Mouse (Mus musculus) monocyte, adult 2 months (primary cell): ENCODE measurements around the gene 8030474K03Rik.
A peak's percentile ranks its signal among the peaks of the same experiment; 100 is the strongest.
"Not testable (repeated sequence)": the region's sequence is repeated elsewhere in the genome, so short reads cannot be mapped to it uniquely, and the experiment has no call there.

Experiments used
- DNase-seq, 2 experiments: peaks; one replicate each; pipeline ENCODE4 v3.0.0; 2022; ENCODE audit warnings: low spot score in 2 of 2, low read depth in 1 of 2

Gene 8030474K03Rik

DNA sequence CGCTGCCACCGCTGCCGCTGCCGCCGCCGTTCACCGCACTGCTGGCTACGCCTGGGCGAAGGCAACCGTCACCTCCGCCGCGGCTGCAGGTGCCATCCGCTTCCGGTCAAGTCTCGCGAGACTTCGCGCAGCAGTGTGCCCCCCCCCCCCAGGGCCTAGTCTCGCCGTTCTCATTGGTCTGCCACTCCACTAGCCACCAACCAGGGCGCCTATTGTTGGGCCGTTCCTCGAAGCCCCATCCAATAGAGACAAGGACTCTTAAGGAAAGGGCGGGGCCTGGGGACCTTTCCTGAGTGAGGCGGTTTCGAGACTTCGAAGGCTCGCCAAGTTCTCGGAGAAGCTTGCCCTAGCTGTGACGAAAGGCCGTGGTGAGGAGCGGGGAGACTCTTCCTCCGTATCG lies at the start of gene 8030474K03Rik, which contains the start of gene Gm4779:
TSS of gene 8030474K03Rik (plus strand) at position 315 of the 400 bp plus-strand sequence.
TSS of gene Gm4779 (minus strand) at position 82 of the 400 bp plus-strand sequence.
- DNase-seq, result no peak

- DNase-seq, result no peak
These were observed 44.3 kb upstream of the 8030474K03Rik start for GRCm38 (mm10) chrX:101750144-101750543.

- DNase-seq, result no peak
These were observed 40.0 kb upstream of the 8030474K03Rik start for GRCm38 (mm10) chrX:101754478-101754877.

DNA sequence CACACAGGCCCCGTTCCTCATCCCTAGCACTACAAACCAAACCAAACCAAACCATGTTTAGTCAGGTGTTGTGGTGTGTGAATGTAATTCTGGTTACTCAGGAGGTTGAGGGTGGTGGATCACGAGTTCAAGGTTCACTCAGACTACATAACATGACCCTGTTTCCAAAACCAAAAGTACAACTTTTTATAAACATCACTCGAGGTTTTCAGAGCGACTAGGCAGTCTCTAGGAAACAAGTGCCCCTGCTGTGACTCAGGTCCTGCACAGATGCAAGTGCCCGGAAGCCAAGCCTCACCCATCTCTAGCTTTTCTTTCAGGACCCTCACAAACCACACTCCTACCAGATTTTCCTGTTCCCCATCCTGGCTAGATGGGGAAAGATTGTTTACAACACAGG lies 29.8 kb upstream of the 8030474K03Rik start:
- DNase-seq, result no peak

GRCm38 (mm10) chrX:101765111-101765510 lies 29.3 kb upstream of the 8030474K03Rik start:
- no peak for DNase-seq

DNA sequence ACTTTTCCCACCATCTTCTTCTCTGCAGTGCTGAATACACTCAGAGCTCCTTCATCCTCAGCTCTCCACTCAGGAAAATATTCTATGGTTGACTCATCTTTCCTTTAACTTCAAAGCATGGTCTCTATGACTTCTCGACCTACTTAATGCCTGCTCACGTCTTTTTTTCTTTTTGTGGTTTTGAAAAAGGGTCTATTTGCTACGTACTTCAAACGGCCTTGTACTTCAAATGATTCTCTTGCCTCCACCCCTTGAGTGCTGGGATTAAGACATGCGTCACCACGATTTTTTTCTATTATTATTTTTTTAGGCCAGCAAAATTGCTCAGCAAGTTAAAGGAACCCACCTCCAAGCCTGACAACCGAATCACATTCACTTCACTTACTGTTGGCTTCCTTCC lies 27.2 kb upstream of the 8030474K03Rik start:
- no peak for DNase-seq

DNA sequence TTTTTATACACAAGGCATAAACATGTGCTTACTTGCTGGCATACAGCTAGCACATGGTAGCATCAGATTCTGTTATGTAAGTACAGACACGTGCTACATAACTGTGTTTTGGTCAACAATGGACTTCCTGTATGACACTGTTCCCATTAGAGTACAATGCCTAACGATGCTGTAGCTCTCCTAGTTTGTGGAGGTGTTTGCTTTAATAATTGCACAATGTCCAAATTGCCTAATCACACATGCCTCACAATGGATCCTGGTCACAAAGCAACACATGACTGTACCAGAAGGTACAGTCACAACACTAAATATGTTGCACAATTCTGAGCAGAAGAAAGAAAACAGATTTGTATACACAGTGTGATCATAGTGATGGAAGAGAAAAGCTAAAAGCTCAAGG lies 25.0 kb upstream of the 8030474K03Rik start:
- peak in 1 of 2 experiments; percentile 2 for DNase-seq

DNA sequence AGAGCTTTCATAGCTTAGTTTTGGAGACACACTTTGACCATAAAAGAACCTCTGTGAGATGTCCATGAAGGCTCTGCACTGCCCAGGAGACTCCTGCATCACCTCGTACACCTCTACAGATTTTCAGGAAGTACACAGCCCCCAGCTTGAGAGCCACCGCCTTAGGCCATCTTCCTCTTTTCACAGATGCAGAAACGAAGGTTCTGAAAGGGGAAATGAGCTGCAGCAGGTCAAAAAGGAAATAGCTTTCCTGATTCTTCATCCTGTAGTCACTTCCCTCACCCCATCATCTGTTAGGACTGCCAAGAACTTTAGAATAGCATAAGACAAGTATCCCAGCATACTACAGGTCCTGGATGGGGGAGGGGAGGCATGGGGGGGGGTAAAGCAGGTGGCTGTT lies 24.1 kb upstream of the 8030474K03Rik start:
- peak; percentile 11 to 32 for DNase-seq

GRCm38 (mm10) chrX:101772035-101772434 lies 22.4 kb upstream of the 8030474K03Rik start:
- peak in 1 of 2 experiments; percentile 15 for DNase-seq

GRCm38 (mm10) chrX:101791551-101791950 lies 2.9 kb upstream of the 8030474K03Rik start:
- DNase-seq, result no peak

DNA sequence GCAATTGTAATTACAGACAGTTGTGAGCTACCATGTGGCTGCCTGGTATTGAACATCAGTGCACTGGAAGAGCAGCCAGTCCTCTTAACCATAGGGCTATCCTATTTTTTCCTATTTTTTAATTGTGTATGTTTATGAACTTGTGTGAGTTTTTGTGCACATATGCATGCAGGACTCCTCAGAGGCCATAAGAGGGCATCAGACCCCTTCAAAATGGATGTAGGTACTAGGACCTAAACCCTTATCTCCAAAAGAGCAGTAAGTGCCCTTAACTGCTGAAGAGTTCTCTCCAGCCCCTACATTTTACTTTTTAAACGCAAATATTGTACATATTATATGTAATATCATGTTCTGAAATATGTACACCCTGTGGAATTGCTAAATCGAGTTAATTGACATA lies 11.1 kb downstream of the 8030474K03Rik start:
- no peak for DNase-seq

DNA sequence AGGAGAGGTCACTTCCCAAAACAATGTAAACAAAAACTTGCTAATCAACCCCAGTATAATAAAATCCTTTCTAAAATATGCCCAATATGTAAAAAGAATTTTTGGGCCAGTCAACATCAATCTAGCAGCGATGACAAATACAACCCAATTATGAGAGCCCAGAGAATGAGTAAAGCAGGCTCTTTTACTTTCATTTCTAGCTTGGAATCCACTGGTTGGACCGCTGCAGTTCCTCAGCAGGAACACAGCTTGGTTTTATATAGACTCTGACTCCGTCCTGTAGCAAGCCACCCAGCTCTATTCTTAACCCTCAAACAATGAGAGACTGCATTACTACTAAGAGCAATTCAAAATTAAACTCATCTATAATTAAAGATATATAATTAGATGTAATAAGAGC lies 17.3 kb downstream of the 8030474K03Rik start:
- DNase-seq, result no peak

GRCm38 (mm10) chrX:101819163-101819562 lies 24.7 kb downstream of the 8030474K03Rik start:
- no peak for DNase-seq

GRCm38 (mm10) chrX:101819980-101820379 lies 25.5 kb downstream of the 8030474K03Rik start:
- DNase-seq, result not testable (repeated sequence)

- DNase-seq, result no peak
These were observed 52.8 kb downstream of the 8030474K03Rik start for GRCm38 (mm10) chrX:101847191-101847795.
